ENCODE assay signal across 10 mouse cellular contexts in genomic region chr11:19350331-19351242, GRCm38 (mm10).
A peak's percentile ranks its signal among the peaks of the same experiment; 100 is the strongest.
DNase-seq lines count a peak whose midpoint lies in the region; ATAC-seq and TF ChIP-seq lines count a peak whose summit lies in the region.
"Had no signal": no experiment of that assay in that cellular context is flagged by ENCODE, and none has a peak within 500 bp of the region (broad histone marks: within the 10 kb centered on the region; RNA-seq: fewer than 3 reads in every experiment).

No protein-coding gene starts in this region.

- 41% methylated on average over 13 of the region's 13 CpGs for WGBS in neural tube, embryonic 11.5 days
- 56% methylated on average over 13 of the region's 13 CpGs for WGBS in hindbrain, embryonic 11.5 days
- WGBS in limb, embryonic 13.5 days = 20% methylated on average over 13 of the region's 13 CpGs
- WGBS in stomach, postnatal 0 days = 23% methylated on average over 13 of the region's 13 CpGs

- H3K4me2 ChIP-seq in neural tube, embryonic 11.5 days (ENCODE audit: low read depth) = no peak overlapping the region
- H3K4me2 ChIP-seq in hindbrain, embryonic 11.5 days (replicated peaks; ENCODE audit: low read depth, low read length) = peak overlapping the region; percentile 6; the same call in 1 of the 2 replicates
- H3K4me2 ChIP-seq in limb, embryonic 13.5 days (replicated peaks) = peak overlapping the region; percentile 31
- peak overlapping the region; percentile 37 for H3K4me2 ChIP-seq in stomach, postnatal 0 days (replicated peaks; ENCODE audit: low read depth)

- H3K4me1 ChIP-seq in neural tube, embryonic 11.5 days (ENCODE audit: control insufficient read depth, insufficient read depth, low read length) = no peaks in the 10 kb centered on the region
- H3K4me1 ChIP-seq in hindbrain, embryonic 11.5 days (replicated peaks; ENCODE audit: control insufficient read depth, insufficient read depth, low read length) = peaks cover 5% of the 10 kb centered on the region; the same call in 1 of the 2 replicates
- peaks cover 5% of the 10 kb centered on the region for H3K4me1 ChIP-seq in limb, embryonic 13.5 days
- H3K4me1 ChIP-seq in stomach, postnatal 0 days (replicated peaks; ENCODE audit: control insufficient read depth, insufficient read depth) = no peaks in the 10 kb centered on the region

- no peaks in the 10 kb centered on the region for H3K36me3 ChIP-seq in neural tube, embryonic 11.5 days (ENCODE audit: control insufficient read depth, insufficient read depth, low read length)
- H3K36me3 ChIP-seq in hindbrain, embryonic 11.5 days (ENCODE audit: control insufficient read depth, insufficient read depth, low read length) = no peaks in the 10 kb centered on the region
- no peaks in the 10 kb centered on the region for H3K36me3 ChIP-seq in limb, embryonic 13.5 days
- H3K36me3 ChIP-seq in stomach, postnatal 0 days (ENCODE audit: control insufficient read depth, insufficient read depth, low read length) = no peaks in the 10 kb centered on the region

- H3K27me3 ChIP-seq in neural tube, embryonic 11.5 days (ENCODE audit: control insufficient read depth, insufficient read depth, low read length) = no peaks in the 10 kb centered on the region
- H3K27me3 ChIP-seq in hindbrain, embryonic 11.5 days (ENCODE audit: control insufficient read depth, insufficient read depth, low read length) = no peaks in the 10 kb centered on the region
- H3K27me3 ChIP-seq in limb, embryonic 13.5 days = peaks cover 52% of the 10 kb centered on the region
- H3K27me3 ChIP-seq in stomach, postnatal 0 days (ENCODE audit: control insufficient read depth, insufficient read depth, low read length) = no peaks in the 10 kb centered on the region

- peak; percentile 48; the same call in 1 of the 2 replicates for ATAC-seq in neural tube, embryonic 11.5 days (ENCODE audit: insufficient read depth, low FRiP score, low TSS enrichment)
- ATAC-seq in hindbrain, embryonic 11.5 days (ENCODE audit: low FRiP score) = peak; percentile 67
- no peak for ATAC-seq in limb, embryonic 13.5 days (ENCODE audit: low FRiP score, low read depth)
- no peak; the same call in 1 of the 2 replicates for ATAC-seq in stomach, postnatal 0 days (ENCODE audit: low FRiP score, low TSS enrichment)

- no peak for TF ChIP-seq CTCF in stomach, postnatal 0 days (IDR thresholded peaks at IDR 0.05; ENCODE audit: low read depth)

- H3K4me3 ChIP-seq in neural tube, embryonic 11.5 days (ENCODE audit: low read depth, low read length) = no peak overlapping the region
- no peak overlapping the region for H3K4me3 ChIP-seq in hindbrain, embryonic 11.5 days (ENCODE audit: low read depth, low read length)
- H3K4me3 ChIP-seq in limb, embryonic 13.5 days = no peak overlapping the region
- no peak overlapping the region for H3K4me3 ChIP-seq in stomach, postnatal 0 days (ENCODE audit: low read depth, low read length)

- DNase-seq in neural tube, embryonic 11.5 days (ENCODE audit: low spot score) = peak; percentile 52
- DNase-seq in neural tube, embryonic 10.5 days (ENCODE audit: extremely low spot score, low spot score) = no peak
- DNase-seq in hindbrain, embryonic 11.5 days (ENCODE audit: low spot score) = peak; percentile 37
- no peak for DNase-seq in stomach, postnatal 0 days (ENCODE audit: low spot score)
- DNase-seq in gastrocnemius, adult 18-20 months (ENCODE audit: low spot score) = no peak
- DNase-seq in heart, adult 8-10 months (ENCODE audit: low spot score) = no peak
- DNase-seq: cerebellum, adult 11 months; layer of hippocampus, adult 9-11 months; lung, adult 18-20 months had no signal

- H3K9ac ChIP-seq in neural tube, embryonic 11.5 days (ENCODE audit: low read length) = no peak overlapping the region
- H3K9ac ChIP-seq in hindbrain, embryonic 11.5 days (ENCODE audit: low read depth, low read length) = no peak overlapping the region
- H3K9ac ChIP-seq in limb, embryonic 13.5 days = no peak overlapping the region
- no peak overlapping the region for H3K9ac ChIP-seq in stomach, postnatal 0 days (ENCODE audit: low read length)

- no peak overlapping the region for H3K27ac ChIP-seq in neural tube, embryonic 11.5 days (ENCODE audit: low read depth, low read length)
- peak overlapping the region; percentile 65 for H3K27ac ChIP-seq in hindbrain, embryonic 11.5 days (ENCODE audit: low read depth, low read length)
- H3K27ac ChIP-seq in limb, embryonic 13.5 days = no peak overlapping the region
- H3K27ac ChIP-seq in stomach, postnatal 0 days (replicated peaks) = no peak overlapping the region

- no peaks in the 10 kb centered on the region for H3K9me3 ChIP-seq in neural tube, embryonic 11.5 days (ENCODE audit: control insufficient read depth, low read length)
- no peaks in the 10 kb centered on the region for H3K9me3 ChIP-seq in hindbrain, embryonic 11.5 days (ENCODE audit: control insufficient read depth, low read length)
- H3K9me3 ChIP-seq in limb, embryonic 13.5 days = no peaks in the 10 kb centered on the region
- no peaks in the 10 kb centered on the region for H3K9me3 ChIP-seq in stomach, postnatal 0 days (ENCODE audit: control insufficient read depth, low read length)

- TF ChIP-seq EP300 in stomach, postnatal 0 days (optimal IDR thresholded peaks at IDR 0.05) = peak; percentile 85

Comparison
In these comparisons a context has a peak if more than half of its experiments do, and no peak if none do; other contexts are left out.
1. DNase-seq: peak in neural tube, embryonic 11.5 days (single experiment) and hindbrain, embryonic 11.5 days (single experiment); none in neural tube, embryonic 10.5 days (single experiment), stomach, postnatal 0 days (single experiment), gastrocnemius, adult 18-20 months (single experiment) and heart, adult 8-10 months (single experiment).
2. ATAC-seq: peak in neural tube, embryonic 11.5 days (single experiment) and hindbrain, embryonic 11.5 days (single experiment); none in limb, embryonic 13.5 days (single experiment) and stomach, postnatal 0 days (single experiment).